Mouse (Mus musculus): Measurements from ENCODE around the gene Slc30a2.
"Not testable (repeated sequence)": the region's sequence is repeated elsewhere in the genome, so short reads cannot be mapped to it uniquely, and the experiment has no call there.

The Slc30a2 gene

DNA sequence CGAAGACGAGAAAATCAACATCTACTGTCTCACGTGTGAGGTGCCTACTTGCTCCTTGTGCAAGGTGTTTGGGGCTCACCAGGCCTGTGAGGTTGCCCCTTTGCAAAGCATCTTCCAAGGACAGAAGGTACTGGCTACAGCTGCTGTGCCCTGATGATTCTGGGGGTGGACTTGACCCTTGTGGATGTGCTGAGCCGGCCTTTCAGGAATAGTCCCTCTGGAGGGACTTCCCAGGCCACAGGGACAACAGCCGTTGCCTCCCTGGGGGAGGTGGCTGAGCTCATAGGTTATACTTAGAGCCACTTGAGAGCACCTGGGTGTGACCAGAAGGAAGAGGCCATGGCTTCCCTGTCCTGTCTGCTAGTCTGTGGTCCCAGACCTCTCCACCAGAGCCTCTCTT is 23.3 kb upstream of the Slc30a2 start:
- DNase-seq (ENCODE audit: low spot score in 2 of 2) = no peak

- no peak for DNase-seq (ENCODE audit: low spot score in 2 of 2)
Measured at GRCm38 (mm10) chr4:134321524-134321923, 21.5 kb upstream of the Slc30a2 start.

GRCm38 (mm10) chr4:134324655-134325054 is 18.3 kb upstream of the Slc30a2 start:
- DNase-seq (ENCODE audit: low spot score in 2 of 2) = no peak

GRCm38 (mm10) chr4:134326859-134327530 is 16.0 kb upstream of the Slc30a2 start:
- DNase-seq (ENCODE audit: low spot score in 2 of 2) = no peak

GRCm38 (mm10) chr4:134328151-134328550 is 14.8 kb upstream of the Slc30a2 start:
- no peak for DNase-seq (ENCODE audit: low spot score in 2 of 2)

- DNase-seq (ENCODE audit: low spot score in 2 of 2) = no peak
Measured at GRCm38 (mm10) chr4:134328832-134329231, 14.1 kb upstream of the Slc30a2 start.

- DNase-seq (ENCODE audit: low spot score in 2 of 2) = no peak
Measured at GRCm38 (mm10) chr4:134330281-134330680, 12.7 kb upstream of the Slc30a2 start.

GRCm38 (mm10) chr4:134341231-134341630 is 1.8 kb upstream of the Slc30a2 start:
- not testable (repeated sequence) for DNase-seq (ENCODE audit: low spot score in 2 of 2)

GRCm38 (mm10) chr4:134342213-134342779 is 685 bp upstream of the Slc30a2 start:
- DNase-seq (ENCODE audit: low spot score in 2 of 2) = no peak

GRCm38 (mm10) chr4:134344620-134345019 is 1.6 kb downstream of the Slc30a2 start:
- no peak for DNase-seq (ENCODE audit: low spot score in 2 of 2)

- no peak for DNase-seq (ENCODE audit: low spot score in 2 of 2)
Measured at GRCm38 (mm10) chr4:134345802-134346201, 2.8 kb downstream of the Slc30a2 start.

DNA sequence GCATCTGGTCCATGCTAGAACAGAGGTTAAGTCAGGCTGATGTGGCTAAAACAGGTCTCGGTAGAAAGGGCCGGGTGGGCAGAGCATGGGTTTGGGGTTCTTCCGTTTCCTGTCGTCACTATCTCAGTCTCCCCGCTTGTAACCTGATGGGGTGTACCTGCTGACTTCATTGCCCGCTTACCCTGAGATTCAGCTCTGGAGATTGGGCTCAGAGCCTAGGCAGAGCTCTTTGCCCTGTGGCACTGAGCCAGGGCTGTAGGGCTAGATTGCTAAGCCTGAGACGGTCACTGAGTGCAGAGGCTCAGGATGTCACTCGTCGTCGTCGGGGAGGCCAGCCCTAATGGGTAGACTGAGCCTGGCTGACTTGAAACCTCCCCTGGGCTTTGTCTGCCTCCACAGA is 5.1 kb downstream of the Slc30a2 start:
- DNase-seq (ENCODE audit: low spot score in 2 of 2) = no peak

DNA sequence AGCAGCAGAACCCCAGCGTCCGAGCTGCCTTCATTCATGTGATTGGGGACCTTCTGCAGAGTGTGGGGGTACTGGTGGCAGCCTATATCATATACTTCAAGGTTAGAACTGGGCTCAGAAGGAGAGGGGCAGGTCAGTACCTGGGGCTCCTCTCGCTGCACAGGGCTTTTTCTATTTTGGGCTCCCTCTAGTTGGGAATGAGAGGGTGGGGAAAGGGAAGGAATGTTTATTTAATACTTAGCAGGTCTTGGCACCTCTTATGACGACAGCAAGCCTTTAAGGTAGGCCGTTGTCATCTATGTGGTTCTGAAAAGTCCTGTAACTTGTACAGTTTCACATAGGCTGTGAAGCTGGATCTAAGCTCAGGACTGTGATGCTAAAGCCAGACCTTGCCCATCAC is 5.6 kb downstream of the Slc30a2 start:
- DNase-seq (ENCODE audit: low spot score in 2 of 2) = no peak

DNA sequence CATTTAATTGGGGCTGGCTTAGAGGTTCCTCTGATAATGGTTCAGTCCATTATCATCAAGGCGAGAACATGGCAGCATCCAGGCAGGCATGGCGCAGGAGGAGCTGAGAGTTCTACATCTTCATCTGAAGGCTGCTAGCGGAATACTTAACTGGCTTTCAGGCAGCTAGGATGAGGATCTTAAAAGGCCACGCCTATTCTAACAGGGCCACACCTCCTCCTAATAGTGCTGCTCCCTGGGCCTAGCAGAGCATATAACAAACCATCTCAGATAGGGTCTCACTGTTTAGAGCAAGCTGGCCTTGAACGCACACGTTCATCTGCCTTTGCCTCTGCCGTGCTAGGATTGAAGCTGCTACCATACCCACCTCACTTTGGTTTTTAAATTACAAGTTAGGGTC is 6.8 kb downstream of the Slc30a2 start:
- no peak for DNase-seq (ENCODE audit: low spot score in 2 of 2)

DNA sequence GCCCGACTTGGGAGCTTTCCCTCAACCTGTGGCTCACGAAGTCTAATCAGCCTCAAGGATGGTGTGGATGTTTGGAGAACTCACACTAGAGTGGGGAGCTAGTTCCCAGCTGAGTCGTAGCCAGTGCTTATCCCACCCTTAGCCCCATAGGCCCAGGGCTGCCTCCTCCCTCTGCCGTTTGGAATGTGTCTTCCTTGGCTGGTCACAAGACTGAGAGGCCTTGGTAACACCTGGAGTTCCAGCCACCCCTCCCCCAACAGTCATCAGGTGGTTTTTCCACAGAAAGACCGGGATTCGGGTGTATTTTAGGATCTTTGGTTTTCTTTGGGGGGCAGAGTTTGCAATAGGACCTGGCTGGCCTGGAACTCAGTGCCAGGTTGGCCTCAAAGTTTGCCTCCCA is 7.7 kb downstream of the Slc30a2 start:
- no peak for DNase-seq (ENCODE audit: low spot score in 2 of 2)

- no peak for DNase-seq (ENCODE audit: low spot score in 2 of 2)
Measured at GRCm38 (mm10) chr4:134351329-134352260, 8.6 kb downstream of the Slc30a2 start.

- no peak for DNase-seq (ENCODE audit: low spot score in 2 of 2)
Measured at GRCm38 (mm10) chr4:134352261-134352707, 9.3 kb downstream of the Slc30a2 start.

DNA sequence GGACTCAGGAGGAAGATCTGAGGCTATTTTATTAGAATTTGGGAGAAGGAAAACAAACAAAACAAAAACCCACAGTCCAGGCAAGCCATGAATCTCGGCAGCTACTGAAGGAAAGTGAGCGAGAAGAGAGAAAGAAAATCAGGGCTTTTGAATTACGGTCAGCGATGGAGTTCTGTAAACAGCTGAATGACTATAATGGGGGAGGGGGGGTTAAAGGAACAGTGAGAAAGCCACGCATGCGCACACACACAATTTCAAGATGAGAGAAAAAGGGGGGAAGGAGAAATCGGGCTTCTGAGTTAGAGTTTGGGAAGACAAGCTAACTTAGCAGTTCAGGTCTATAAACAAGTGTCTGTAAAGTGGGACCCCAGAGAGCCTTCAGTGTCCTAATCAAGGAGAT is 9.9 kb downstream of the Slc30a2 start:
- DNase-seq (ENCODE audit: low spot score in 2 of 2) = no peak

GRCm38 (mm10) chr4:134353527-134354409 is 10.8 kb downstream of the Slc30a2 start:
- DNase-seq (ENCODE audit: low spot score in 2 of 2) = no peak

GRCm38 (mm10) chr4:134355841-134356452 is 13.0 kb downstream of the Slc30a2 start:
- DNase-seq (ENCODE audit: low spot score in 2 of 2) = no peak

Data from spleen, postnatal 14 days (tissue).